Mouse (Mus musculus) ES-Bruce4 (cell line): ENCODE results near the gene Cyp4x1. TPM values are rescaled to one million over a fixed set of nuclear protein-coding genes. Genes with fewer than 3 reads are reported as not detected.
A peak's percentile ranks its signal among the peaks of the same experiment; 100 is the strongest.
"Not testable (repeated sequence)": the region's sequence is repeated elsewhere in the genome, so short reads cannot be mapped to it uniquely, and the experiment has no call there.

Source experiments
- H3K27ac ChIP-seq: 2 replicates; pipeline ENCODE4 v1.5.1; 2012; ENCODE audit warnings: low read length, inconsistent platforms; ENCODE audit not compliant: insufficient read depth
- H3K27me3 ChIP-seq: 2 replicates; pipeline ENCODE4 v1.6.1; 2012; ENCODE audit warnings: mild to moderate bottlenecking, low read length, inconsistent platforms; ENCODE audit not compliant: control insufficient read depth, poor library complexity, insufficient read depth, severe bottlenecking
- H3K36me3 ChIP-seq: 2 replicates; pipeline ENCODE4 v1.6.1; 2012; ENCODE audit warnings: inconsistent platforms, mild to moderate bottlenecking, low read length, moderate library complexity; ENCODE audit not compliant: control insufficient read depth, poor library complexity, insufficient read depth, severe bottlenecking
- H3K4me1 ChIP-seq: one replicate; pipeline ENCODE4 v1.8.1; 2011; ENCODE audit warnings: low read length; ENCODE audit not compliant: control insufficient read depth, insufficient read depth
- H3K4me3 ChIP-seq: 2 replicates; pipeline ENCODE4 v1.5.1; 2011; ENCODE audit warnings: low read depth, mild to moderate bottlenecking, low read length
- H3K9ac ChIP-seq: 2 replicates; pipeline ENCODE4 v1.6.1; 2012; ENCODE audit warnings: low read depth, mild to moderate bottlenecking, inconsistent platforms; ENCODE audit not compliant: poor library complexity, severe bottlenecking
- H3K9me3 ChIP-seq: replicated peaks from 2 replicates; pipeline ENCODE4 v1.6.1; 2012; ENCODE audit warnings: mild to moderate bottlenecking, low read length, inconsistent platforms; ENCODE audit not compliant: control insufficient read depth, poor library complexity, insufficient read depth, severe bottlenecking
- CTCF ChIP-seq: IDR thresholded peaks from one replicate; pipeline ENCODE4 v1.8.1; 2011; ENCODE audit warnings: low read depth, low read length
- EP300 ChIP-seq: IDR thresholded peaks from 2 replicates; pipeline ENCODE4 v1.6.1; 2011; ENCODE audit warnings: low read depth, low read length; ENCODE audit not compliant: insufficient read depth
- POLR2A ChIP-seq: IDR thresholded peaks from one replicate; pipeline ENCODE4 v1.8.1; 2011; ENCODE audit warnings: low read length; ENCODE audit not compliant: insufficient read depth
- polyA plus RNA-seq: library from polyadenylated mRNA; stranded (reverse); fragments of >200 nt; gene quantifications from 2 replicates; pipeline ENCODE4 v1.2.4, GENCODE M21; 2011; ENCODE audit warnings: low read depth; ENCODE audit not compliant: missing spikeins, insufficient read depth, insufficient read length

Gene Cyp4x1
- 0.43 and 0.52 TPM in 2 replicates for polyA plus RNA-seq

DNA sequence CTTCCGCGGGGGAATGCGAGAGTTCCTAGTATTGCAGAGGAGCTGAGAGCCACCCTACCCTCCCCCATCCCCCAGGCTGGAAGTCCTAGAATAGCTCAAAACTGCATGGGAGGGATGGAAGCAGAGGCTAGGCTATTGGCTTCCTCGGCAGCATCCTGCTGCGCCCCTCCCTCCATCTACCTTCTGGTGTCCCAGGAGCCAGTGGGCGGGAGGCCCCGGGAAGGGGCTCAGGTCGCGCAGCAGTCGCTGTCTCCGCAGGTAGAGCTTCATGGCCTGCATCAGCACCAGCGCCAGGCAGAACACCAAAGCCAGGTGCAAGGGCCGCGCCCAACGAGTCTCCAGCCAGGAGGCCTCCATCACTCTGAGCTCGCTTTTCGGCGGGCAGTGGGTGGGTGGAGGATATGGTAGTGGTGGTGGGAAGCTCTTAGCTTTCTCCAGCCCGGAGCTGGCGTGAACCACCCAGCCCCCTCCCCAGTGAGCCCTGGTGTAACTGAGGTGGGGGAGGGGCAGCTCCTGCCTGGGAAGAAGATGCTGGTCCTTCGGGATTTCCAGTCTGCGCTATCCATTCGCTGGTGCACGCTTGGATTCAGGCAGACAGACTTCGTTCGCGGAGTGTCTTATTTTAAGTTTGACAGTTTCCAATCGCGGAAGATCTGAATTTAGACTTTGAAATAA, at the start of gene Cyp4x1:
Cyp4x1 (minus strand) TSS at position 661 of the 675 bp plus-strand sequence.
- Histone ChIP-seq H3K9me3 (no peaks in the 10 kb centered on the region), H3K27ac (no peak within 1 kb of the TSS), H3K36me3 (no peaks in the 10 kb centered on the region), H3K4me3 (peak within 1 kb of the TSS; percentile 62), H3K27me3 (no peaks in the 10 kb centered on the region), H3K9ac (no peak within 1 kb of the TSS), H3K4me1 (no peaks in the 10 kb centered on the region)
- no peak for TF ChIP-seq POLR2A
- TF ChIP-seq EP300 = 0 out of 2 replicates have a peak, but pooled peaks have one; percentile 22
- TF ChIP-seq CTCF = no peak

DNA sequence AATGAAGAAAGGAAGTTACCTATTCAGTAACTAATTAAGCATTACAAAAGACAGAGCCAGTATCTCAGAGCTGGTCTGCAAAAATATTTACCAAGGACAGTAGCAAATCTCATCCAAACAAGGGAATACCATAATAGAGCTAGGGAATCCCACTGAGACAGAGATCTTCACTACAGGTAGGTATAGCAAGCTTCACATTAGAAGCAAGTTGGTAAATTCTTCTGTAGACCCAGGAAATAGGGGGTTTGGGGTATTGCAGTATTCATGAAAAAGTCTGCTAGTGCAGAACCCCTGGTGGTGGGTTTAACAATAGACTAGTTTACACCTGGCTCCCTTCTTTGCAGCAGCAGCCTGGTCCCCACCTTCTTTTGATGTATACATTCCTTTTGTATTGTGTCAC, 42.1 kb upstream of the Cyp4x1 start:
- H3K9me3 ChIP-seq, H3K4me1 ChIP-seq, H3K36me3 ChIP-seq, H3K4me3 ChIP-seq, H3K9ac ChIP-seq, H3K27ac ChIP-seq, H3K27me3 ChIP-seq: not testable (repeated sequence)

DNA sequence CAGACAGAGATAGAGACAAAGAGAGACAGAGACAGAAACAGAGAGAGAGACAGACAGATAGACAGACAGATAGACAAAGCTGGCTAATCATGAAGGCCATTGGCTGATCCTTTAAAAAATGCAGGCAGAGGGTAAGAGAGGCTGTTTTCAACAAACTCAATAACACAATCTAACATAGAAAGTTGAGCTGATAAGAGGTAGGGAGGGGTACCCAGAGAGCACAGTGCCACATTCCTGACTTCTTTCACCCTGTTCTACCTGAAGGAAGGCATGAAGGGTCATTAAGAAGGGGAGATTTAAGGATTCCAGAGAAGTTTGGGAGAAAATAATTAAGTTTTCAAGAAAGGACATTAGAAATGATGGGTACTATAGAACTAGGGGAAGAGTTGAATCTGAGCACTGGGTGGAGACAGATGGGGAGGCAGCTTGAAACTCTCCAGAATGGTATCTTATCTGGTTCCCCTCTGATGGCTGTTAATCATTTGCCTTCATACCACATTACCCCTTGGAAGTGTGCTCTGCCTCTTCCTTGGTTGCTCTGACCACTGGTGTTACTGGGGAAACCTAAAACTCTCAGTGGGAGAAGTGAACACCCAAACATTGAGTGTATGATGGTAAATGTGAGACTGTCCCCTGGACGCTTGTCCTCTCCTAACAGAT, 40.7 kb upstream of the Cyp4x1 start:
- H3K4me1 ChIP-seq = peaks cover 4% of the 10 kb centered on the region

DNA sequence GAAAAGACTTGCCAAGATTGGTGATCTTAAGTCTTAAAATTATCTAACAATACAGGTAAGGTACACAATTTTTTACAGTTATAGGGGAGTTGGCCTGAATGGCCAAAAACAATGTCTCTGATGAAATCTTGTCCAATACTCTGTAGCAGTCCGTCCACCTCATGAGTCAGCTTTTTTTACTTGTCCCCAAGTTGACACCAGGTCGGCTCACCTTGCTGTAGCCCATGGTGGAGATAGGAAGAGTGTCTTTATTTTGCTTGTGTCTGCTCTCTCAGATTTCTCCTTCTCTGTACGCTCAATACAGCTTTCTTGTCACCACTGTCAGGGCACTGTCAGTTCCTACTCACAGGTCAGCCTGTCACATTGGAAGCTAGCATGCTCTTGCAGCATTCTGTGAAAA, 24.9 kb upstream of the Cyp4x1 start:
- H3K9ac ChIP-seq, H3K36me3 ChIP-seq, H3K4me3 ChIP-seq, H3K9me3 ChIP-seq, H3K27ac ChIP-seq, H3K27me3 ChIP-seq, H3K4me1 ChIP-seq: not testable (repeated sequence)

More for the DNA sequence above, 40.7 kb upstream of the Cyp4x1 start:
- H3K36me3 ChIP-seq = no peaks in the 10 kb centered on the region
- no peak overlapping the region for H3K9ac ChIP-seq
- H3K27ac ChIP-seq = no peak overlapping the region
- H3K4me3 ChIP-seq = no peak overlapping the region
- no peak for TF ChIP-seq CTCF
- no peak for TF ChIP-seq EP300
- no peak for TF ChIP-seq POLR2A
- no peaks in the 10 kb centered on the region for H3K27me3 ChIP-seq
- peaks cover 12% of the 10 kb centered on the region for H3K9me3 ChIP-seq

DNA sequence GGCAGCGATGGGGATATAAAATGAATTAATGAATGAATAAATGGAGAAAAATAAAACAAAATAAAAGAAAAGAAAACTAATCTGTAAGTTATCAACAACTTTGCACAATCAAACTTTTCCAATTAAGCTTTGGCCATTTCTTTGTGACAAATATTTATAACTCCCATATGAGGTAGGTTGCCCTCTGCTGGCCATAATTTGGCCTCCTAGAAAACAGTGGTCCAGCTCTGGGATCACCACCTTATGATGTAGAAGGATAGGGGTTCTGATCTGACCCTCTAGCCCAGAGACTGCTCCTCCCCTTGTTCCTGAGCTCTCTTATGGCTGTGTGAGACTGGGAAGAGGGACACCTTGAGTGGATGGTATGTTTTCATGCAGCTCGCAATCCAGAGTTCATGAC, 20.6 kb upstream of the Cyp4x1 start:
- Histone ChIP-seq H3K4me1 (no peaks in the 10 kb centered on the region), H3K27ac (no peak overlapping the region), H3K36me3 (no peaks in the 10 kb centered on the region), H3K9me3 (peaks cover 2% of the 10 kb centered on the region; the same call in 1 of the 2 replicates), H3K9ac (no peak overlapping the region), H3K4me3 (no peak overlapping the region), H3K27me3 (no peaks in the 10 kb centered on the region)
- TF ChIP-seq EP300 (no peak), CTCF (no peak), POLR2A (no peak)

DNA sequence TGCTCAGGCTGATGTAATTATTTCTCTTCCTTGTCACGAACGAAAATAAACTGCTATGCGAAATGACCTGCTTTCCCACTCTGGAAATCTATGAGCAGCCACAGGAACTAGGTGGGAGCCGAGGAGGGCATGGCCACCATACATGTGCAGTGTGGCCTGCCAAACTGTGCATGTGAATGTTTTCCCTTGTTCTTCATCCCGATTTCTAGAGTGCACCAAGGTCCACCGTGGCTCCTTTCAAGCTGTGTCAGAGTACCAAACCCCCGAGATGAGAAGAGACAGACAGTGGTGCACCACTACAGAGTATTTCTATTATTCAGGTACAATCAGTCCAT, 182 bp upstream of the Cyp4x1 start:
- TF ChIP-seq CTCF = no peak
- no peak for TF ChIP-seq EP300
- H3K27me3 ChIP-seq = no peaks in the 10 kb centered on the region
- H3K9ac ChIP-seq = no peak overlapping the region
- no peak overlapping the region for H3K4me3 ChIP-seq
- no peak overlapping the region for H3K27ac ChIP-seq
- no peaks in the 10 kb centered on the region for H3K4me1 ChIP-seq
- no peaks in the 10 kb centered on the region for H3K36me3 ChIP-seq
- H3K9me3 ChIP-seq = no peaks in the 10 kb centered on the region
